Mouse (Mus musculus): Measurements from ENCODE around the gene Crybg1. TPM values are rescaled to one million over a fixed set of nuclear protein-coding genes. Genes with fewer than 3 reads are reported as not detected.

The Crybg1 gene
- total RNA-seq (2021), result 1 to 10 TPM; 1.8 to 2.1 TPM

DNA sequence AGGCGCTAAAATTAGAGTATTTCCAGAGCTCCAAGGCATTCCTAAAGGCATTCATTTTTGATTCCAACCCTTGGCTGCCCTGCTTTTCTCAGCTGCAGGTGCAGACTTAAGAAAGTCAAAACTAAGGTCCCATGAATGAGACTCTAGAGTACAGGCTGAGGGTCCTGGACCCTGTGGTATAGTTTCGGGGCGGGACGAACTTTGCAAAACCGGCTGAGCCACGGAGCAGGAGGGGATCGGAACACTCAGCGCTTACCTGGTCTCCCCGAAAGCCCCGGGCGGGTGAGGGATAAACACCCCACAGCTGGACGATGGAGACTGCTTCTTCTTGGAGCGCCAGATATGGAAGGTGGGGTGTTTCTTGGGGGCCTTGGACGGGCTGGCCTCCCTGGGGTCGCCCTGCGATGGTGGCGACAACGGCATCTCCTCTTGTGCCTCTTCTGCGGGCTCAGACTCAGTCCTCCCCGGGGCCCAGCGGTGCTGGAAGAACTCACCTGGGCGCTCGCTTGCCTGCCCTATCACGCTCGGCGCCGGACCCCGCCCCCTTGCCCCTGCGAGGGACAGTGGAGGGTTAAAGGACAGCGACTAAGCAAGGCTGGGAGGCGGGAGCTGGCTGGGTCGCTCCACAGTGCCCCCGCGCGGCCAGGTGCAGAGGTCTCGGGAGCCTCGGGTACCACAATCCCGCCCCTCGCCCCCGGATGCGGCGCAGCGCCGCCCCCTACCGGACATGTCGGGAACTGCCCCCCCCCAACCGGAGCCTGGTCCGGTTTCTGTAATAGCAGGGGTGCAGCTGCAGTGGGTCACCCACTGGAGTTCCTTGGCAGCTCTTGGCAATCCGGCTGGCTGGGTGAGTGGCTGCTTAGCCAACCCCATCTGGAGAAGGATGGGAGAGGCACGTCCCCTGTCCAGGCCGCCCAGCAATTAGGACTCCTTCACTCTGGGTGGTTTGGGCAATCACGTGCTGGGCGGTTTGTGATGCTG, at the start of gene Crybg1:
Crybg1 (minus strand) TSS at position 517 of the 981 bp plus-strand sequence.
- DNase-seq, result peak; percentile 27 to 45
- intact Hi-C loops (cut with DNase I), result no loop called here

DNA sequence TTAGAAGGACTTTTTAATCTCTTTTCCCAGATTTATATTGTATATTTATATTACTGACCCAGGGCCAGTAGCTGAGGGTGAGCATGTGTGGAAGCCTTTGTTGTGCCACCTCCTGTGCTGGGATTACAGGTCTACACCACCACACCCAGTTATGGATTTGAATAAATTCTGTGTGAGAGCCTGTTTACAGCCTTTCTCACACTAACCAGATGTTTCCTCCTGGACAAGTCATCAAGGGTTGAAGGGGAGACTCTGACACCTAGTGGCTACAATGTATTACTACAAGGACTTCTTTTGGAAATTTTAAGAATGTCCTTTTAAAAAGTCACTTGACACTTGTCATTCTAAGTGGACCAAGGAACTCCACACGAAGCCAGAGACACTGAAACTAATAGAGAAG, 28.7 kb upstream of the Crybg1 start:
- intact Hi-C loops (cut with DNase I), result loop anchor here (1.0 to 10.0 kb wide), 3 partner anchors 175 to 603 kb away; partner anchors contain the start of gene Cd24a
- peak; percentile 13 to 40 for DNase-seq

DNA sequence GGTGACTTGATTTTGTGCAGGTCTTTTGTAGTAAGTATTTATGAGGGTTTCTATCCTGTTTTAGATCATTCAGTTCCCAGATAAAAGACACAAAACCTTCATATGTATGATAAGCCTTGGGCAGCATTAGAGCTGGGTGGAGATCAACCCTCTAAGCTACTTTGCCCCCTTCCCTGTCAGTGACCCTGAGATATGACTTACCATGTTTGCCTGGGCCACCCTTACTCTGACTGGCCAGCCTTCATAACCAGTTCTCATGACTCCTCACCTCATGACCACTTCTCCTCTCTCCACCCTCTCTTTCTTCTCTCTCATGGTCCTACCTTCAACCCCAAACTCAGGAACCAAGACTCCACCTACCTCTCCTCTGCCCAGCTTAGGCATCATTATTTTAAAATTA, 27.9 kb upstream of the Crybg1 start:
- intact Hi-C loops (cut with DNase I), result loop anchor here (10.0 kb wide), 1 partner anchor 602 kb away; the partner anchor contains the start of gene Cd24a

DNA sequence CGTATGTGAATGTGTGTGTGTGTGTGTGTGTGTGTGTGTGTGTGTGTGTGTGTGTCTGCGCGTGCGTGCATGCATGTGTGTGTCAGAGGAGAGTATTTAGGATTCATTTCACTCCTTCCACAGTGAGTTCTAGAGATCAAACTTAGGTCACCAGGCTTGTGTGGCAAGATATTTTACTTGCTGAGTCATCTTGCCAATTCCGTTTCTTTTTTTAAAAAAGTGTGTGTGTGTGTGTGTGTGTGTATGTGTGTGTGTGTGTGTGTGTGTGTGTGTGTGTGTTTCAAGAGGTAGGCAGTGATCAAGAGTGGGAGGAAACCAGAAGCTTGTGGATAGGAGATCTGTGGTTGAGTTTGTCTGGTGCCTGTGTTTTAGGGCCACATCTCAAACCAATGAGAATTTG, 27.5 kb upstream of the Crybg1 start:
- no peak for DNase-seq
- intact Hi-C loops (cut with DNase I), result loop anchor here (10.0 kb wide), 1 partner anchor 601 kb away; the partner anchor contains the start of gene Cd24a

More for the DNA sequence above, 27.9 kb upstream of the Crybg1 start:
- no peak for DNase-seq

DNA sequence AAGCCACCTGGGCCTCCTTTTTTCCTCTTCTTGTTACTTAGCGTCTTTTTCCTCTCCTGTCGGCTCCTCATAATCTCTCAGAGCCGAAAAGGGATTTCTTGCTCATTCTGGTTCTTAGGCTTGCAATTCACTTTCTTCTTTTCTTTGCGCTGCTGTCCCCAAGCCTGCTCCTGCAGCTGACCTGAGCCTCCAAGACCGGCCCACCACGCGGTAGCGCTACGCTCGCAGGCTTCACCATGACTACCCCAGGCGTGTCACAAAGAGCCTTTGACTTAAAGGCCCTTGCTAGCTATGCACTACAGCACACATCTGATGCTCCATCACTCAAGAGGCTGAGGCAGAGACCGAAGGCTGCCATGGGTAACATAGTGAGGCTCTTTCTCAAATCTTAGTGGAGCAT, 21.5 kb upstream of the Crybg1 start:
- intact Hi-C loops (cut with DNase I), result loop anchor here (5.0 to 10.0 kb wide), 2 partner anchors 98 to 595 kb away; partner anchors contain the start of gene Cd24a
- no peak for DNase-seq

DNA sequence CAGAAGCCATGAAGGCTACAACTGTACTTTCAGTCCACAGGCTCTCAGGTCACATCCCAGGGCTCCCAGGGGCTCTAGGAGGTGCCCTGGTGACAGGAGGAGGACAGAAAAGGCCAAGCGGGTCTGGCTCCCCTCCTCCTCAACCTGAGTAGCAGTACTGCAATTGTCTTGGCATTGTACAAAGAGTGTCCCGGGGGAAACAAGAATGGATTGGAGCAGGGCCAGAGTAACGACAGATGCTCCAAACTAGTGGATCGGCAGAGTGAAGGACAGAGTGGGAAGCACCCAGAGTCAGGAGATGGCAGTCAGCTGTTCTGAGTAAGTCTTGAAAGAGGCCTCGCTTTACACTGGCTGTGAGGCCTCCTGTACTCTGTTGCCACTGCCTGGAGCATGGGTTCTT, 18.4 kb upstream of the Crybg1 start:
- intact Hi-C loops (cut with DNase I), result no loop called here
- DNase-seq, result peak; percentile 8 to 24

DNA sequence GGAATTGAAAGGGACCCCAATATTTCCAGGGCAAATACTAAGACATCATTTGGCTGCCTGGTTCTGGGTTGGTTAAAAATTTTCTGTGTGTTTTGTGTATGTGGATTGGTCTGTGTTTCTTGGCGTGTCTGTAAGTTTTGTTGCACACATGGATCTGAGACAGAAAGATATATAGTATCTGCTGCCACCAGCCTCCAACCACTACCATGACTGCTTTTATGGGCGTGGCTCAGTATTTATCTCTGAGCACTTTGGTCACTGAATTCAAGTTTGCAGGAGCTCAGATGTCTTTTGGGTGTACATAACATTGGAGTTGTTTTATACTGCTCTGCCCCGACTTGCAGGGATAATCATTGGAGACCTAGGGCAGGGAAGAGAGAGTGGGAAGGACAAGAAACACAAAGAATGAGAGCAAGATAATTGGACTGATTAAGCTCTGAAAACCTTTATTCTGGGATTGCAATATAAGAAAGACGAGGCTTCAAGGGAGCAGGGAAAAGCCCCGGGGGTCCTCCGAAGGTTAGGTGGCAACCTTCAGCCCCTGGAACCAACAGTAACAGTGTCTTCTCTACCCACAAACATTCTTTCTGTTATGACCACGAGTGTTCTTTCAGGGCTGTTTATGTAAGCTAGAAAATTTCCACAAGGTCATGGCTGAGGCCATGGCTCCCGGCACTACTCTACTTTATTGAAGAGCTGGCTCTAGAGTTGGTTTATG, 15.8 kb upstream of the Crybg1 start:
- intact Hi-C loops (cut with DNase I), result no loop called here
- no peak for DNase-seq

DNA sequence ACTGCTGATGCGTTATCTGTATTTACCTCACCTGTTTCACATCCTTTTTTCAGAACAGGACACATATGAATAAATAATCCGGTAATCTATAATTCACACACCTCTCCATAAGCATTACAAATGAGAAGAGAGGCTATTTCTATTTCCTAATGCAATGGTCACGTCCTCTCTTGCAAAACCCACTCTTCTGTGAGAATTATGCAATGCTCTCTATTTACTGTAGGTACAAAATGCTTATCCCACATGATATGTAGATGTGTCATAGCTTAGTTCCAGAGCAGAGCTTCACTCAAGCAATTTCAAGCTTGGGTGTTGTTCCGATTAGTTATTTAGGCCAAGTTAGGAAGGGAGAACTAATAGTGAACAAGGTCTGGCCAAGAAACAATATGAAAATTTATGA, 14.4 kb upstream of the Crybg1 start:
- no peak for DNase-seq
- intact Hi-C loops (cut with DNase I), result no loop called here

DNA sequence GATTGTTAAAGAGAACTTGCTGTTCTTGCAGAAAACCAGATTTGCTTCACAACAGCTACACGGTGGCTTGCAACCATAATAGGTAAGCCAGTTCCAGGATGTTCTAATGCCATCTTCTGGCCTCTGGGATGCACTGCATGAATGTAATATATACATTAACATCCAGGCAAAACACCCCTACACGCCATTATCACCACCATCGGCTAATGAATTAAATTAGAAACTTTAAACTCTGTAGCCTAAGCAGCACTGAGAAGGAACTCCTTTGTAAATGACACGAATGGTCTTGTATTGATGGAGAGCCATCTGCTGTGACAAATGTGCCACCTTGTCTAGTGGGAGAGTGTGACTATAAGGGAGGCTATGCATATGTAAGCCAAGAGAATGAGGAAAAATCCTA, 11.5 kb upstream of the Crybg1 start:
- intact Hi-C loops (cut with DNase I), result no loop called here
- DNase-seq, result no peak

DNA sequence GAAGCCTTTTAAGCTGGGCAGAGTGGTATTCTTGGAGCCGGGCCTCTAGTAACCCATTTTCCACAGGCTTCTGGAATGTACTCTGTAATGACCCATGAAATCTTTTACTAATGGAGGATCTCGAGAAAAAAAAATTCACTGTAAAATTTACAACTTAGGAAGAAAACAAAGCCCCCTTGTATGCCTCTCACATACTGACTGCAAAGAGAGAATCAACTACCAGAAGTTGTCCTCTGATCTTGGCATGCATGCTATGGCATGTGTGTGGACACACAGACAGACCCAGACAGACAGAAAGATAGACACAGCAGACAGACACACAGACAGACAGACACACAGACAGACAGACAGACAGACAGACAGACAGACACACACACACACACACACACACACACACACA, 8.8 kb upstream of the Crybg1 start:
- intact Hi-C loops (cut with DNase I), result no loop called here
- no peak for DNase-seq

DNA sequence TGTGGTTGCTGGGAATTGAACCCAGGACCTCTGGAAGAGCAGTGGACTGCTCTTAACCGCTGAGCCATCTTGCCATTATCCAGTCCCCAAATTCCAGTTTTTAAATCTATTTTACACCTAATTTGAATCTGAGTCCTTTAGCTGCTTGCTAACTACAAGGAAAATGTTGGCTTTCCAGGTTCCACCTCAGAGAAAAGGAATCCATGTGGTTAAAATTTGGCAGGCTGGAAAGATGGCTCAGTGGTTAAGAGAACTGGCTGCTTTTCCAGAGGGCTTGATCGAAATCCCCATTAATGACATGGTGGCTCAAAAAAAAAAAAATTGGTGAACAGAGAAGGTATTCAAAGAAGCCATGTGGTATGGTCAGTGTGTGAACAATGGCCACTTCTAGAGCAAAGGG, 1.8 kb upstream of the Crybg1 start:
- intact Hi-C loops (cut with DNase I), result no loop called here
- no peak for DNase-seq

DNA sequence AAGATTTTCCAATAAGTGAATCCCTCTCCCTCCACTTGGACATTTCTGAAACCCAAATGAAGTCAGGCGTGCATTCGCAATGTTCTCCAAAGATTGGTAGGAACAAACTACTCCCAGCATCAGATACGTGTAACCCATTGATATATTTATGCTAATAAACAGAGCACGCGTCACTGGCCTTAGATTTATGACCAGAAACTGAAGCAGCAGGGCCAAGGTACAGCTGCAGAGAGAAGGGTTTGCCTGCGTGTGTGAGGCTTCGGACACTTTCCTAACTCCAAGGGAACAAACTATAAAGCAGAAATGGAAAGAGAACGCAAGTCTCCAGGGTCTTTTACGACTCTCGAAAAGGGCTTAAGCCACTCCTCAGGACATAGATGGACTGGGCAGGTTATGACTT, 5.3 kb downstream of the Crybg1 start:
- intact Hi-C loops (cut with DNase I), result no loop called here
- DNase-seq, result no peak

DNA sequence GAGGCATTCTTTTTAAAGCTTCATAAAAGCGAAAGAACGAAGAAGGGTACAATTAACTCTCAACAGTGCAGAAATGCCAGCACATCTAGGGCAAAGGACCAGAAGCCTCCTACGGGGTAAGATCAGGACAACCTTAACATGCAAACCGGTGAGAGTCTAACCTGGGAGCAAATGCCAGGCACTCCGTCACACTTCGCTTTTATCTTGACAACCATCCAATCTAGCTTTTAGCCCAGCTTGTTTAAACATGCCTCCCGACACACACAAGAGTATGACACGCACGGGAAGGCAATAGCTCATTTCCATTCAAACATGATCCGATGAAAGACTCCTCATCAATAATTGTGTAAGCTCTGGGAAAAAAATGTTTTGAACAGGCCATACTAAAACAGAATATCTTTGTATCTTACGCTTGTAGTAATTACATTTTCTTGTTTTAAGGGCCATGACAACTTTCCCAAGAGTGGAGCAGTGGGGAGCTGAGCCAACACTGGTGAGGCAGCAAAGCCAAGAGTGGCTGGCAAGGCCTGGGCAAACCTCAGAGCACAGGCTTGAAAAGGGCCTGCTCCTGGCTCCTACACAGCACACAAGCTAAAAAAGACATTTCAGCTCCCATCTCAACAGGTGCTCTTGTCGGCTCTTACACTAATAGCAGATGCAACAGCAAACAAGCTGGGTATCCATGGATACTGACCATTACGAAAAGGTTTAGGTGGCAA, 10.4 kb downstream of the Crybg1 start:
- intact Hi-C loops (cut with DNase I), result no loop called here
- no peak for DNase-seq

DNA sequence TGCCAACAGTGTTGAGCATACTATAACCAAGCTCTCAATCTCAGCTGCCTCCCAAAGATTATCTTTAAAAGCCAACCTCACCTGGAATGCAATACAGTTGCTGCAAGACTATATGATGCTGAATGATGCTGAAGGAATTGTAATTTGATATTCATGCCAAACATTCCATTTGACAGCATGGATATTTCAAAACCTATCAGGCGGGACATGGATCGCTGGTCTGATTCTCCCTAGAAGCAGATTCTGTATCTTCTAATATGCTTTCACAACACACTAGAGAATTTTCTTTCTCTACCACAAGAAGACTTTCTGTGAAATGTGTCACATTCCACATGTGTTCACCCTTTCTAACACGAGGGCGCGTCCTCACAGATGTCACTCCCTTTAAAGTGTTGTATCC, 22.6 kb downstream of the Crybg1 start:
- intact Hi-C loops (cut with DNase I), result no loop called here

DNA sequence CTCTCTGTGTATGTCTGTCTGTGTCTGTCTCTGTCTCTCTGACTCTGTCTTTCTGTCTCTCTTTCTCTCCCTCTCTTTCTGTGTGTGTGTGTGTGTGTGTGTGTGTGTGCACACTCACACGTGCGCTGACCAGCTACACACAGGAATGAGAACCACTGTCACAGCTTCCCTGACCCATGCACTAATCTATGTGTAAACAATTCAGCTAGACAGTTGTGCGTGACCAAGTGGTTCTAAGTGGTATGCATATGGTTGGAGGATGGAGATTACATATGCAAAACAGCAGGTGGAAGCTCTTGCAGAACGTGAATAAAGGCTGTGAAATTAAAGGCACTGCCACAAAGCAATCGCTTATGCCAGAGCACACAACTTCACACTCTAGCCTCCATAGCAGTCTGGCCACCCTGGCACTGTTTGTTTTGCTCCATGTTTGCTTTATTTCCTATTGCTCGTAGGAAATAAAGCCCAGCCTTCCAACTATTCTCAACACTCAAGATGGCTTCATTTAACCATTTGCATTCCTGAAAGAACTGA, 24.2 kb downstream of the Crybg1 start:
- intact Hi-C loops (cut with DNase I), result no loop called here
- no peak for DNase-seq

More for the DNA sequence above, 22.6 kb downstream of the Crybg1 start:
- no peak for DNase-seq

DNA sequence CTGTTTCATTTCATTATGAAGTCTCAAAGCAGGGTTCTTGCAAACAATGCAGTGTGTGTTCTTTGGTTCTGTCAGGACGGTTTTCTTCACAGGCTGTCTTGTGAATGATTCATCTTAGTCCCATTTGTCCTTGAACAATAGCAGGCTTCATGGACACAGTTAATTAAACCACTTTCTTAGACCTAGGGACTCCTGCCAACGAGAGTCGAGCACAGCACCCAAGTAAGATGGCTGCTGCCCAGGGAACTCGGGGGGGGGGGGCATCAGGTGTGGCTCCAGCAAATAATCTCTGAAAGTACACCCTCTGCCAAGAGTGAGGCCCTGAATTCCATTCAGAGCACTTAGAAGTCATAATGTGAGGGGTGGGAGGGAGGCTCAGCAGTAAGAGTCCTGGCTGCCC, 30.0 kb downstream of the Crybg1 start:
- no peak for DNase-seq
- intact Hi-C loops (cut with DNase I), result no loop called here

DNA sequence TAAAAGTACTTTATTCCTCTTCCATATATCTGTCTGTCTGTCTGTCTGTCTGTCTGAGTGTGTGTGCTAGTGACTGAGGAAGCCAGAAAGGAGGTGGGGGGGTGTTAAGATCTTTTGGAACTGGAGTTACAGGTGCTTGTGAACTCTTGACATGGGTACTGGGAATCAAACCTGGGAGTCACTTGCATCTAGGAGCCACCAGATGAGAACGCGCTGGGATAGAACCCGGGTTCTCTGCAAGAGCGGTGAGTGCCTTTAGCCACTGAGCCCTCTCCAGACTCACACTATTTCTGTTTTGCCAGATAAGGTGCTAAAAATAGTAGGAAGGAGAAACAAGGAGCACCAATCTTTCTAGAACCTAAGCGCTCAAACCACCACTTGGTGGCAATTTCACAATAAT, 31.9 kb downstream of the Crybg1 start:
- no peak for DNase-seq
- intact Hi-C loops (cut with DNase I), result no loop called here

DNA sequence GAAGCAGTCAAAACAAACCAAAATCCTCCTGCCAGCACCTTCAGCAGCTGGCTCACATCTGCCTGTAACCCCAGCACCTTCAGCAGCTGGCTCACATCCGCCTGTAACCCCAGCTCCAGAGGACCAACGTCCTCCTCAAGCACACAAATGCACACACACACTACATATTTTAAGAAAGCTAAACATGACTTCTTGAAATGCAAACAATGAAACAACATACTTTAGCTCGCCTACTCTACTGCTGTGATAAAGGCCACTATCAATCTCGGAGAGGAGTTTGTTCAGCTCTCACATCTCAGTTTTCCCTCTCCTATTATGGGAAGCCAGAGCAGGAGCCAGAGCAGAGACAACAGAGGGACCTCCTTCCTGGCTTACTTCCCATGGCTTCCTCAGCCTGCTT, 34.0 kb downstream of the Crybg1 start:
- DNase-seq, result no peak

DNA sequence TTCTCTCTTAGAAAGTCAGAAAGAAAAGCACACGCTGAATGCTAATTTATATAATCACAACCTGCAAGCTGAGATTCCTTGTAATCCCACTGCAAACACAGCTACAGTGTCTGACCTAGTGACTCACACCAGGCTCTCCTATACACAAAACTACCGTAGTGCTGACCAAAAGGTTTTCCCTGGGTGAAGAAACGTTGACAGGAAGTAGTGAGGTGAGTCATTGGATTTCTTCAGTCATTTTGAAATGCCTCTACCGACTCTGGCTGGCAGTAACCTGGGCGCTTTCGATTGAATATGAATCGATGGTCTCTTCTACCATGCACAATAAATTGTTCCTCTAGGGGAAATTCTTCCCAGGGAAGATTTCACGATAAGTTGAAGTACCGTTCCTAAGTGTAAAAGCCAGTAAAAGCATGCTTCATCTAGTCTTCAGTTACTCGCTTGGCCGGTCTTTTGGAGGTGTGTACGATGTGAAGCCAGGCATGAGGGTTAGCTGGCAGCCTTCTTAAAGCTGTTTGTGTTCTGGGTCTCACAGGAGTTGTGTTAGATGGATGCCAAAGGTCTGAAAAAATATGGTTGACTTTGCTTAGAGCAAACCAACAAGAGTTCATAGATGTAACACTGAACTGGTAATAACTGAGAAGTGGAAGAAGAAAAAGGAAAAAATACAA, 36.5 kb downstream of the Crybg1 start:
- intact Hi-C loops (cut with DNase I), result no loop called here

More for the DNA sequence above, 34.0 kb downstream of the Crybg1 start:
- intact Hi-C loops (cut with DNase I), result no loop called here

DNA sequence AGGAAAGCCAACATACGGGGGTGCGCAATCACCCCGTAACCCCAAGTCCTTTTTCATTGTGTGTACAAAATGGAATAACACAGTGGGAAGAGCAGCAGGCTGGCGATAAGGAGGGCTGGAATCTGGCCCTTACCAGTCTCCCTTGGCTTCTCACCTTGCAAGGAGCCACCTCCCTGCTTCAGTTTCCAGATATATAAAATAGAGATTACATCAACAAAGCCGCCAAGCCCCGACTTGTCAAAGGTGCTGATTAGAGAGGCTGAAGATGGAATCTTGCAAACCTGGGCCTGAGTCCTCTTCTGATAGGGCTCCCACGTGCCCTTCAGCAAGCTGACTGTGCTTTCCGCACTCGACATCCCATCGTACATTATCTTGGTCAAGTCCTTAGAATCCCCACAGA, 37.5 kb downstream of the Crybg1 start:
- DNase-seq, result no peak
- intact Hi-C loops (cut with DNase I), result no loop called here

More for the DNA sequence above, 36.5 kb downstream of the Crybg1 start:
- DNase-seq, result no peak

Data from heart, postnatal 10 days (tissue).